Mouse (Mus musculus) megakaryocyte, embryonic 14.5 days (primary cell): ENCODE results near the gene Bcl2l13.

ENCODE experiments used
- FLI1 ChIP-seq: IDR thresholded peaks from 2 replicates; pipeline ENCODE4 v1.6.1; 2012; ENCODE audit warnings: low read length, inconsistent platforms, mixed read lengths
- GATA1 ChIP-seq: IDR thresholded peaks from 3 replicates; pipeline ENCODE4 v1.6.1; 2012; ENCODE audit warnings: mixed read lengths, low read length, inconsistent platforms, borderline replicate concordance

DNA sequence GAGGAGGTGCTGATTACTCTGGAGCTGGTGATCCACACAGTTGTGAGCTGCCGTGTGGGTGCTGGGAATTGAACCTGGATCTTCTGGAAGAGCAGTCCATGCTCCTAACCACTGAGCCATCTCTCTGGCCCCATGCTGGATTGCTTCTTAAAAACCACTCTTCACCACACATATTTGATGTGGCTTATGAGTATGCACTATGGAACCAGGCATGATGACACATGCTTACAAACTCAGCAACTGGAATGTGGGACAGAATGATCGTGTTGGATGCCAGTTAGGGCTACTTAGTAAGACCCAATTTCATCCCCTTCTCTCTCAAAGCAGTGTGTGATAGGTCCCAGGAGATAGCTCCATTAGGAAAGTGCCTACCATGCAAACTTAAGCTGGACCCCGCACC lies 24.1 kb downstream of the Bcl2l13 start:
- TF ChIP-seq GATA1 (no peak), FLI1 (no peak)
